Mouse (Mus musculus) inflammation-experienced regulatory T-cells (primary cell): ENCODE measurements around the gene Smr2. TPM values are rescaled to one million over a fixed set of nuclear protein-coding genes. Genes with fewer than 3 reads are reported as not detected.

ENCODE experiments used
- polyA plus RNA-seq, 2 experiments: library from polyadenylated mRNA; unstranded; fragments of 100-300 nt; shearing (Covaris generic); gene quantifications; one replicate each; pipeline ENCODE4 v1.2.1; 2017

Smr2 gene
- not detected for polyA plus RNA-seq

DNA sequence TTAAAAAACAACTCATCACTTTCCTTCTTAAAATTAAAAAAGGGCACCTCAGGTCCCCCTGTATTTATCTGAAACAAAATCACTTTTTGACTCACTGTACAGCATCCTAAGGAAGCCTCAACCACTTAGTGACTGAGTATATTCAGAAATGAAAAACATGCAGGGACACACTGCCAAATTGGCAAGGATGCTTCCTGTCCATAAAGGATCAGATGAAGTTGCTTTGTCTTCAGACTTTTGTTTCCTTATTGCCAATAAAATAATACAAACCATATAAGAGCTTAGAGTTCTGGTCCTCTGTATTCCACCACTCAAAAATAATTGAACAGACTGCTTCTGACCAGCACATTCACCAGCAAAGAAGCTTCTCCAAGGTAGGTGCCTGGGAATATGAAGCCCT, at the start of gene Smr2:
TSS of gene Smr2 (plus strand) at position 301 of the 400 bp plus-strand sequence.

DNA sequence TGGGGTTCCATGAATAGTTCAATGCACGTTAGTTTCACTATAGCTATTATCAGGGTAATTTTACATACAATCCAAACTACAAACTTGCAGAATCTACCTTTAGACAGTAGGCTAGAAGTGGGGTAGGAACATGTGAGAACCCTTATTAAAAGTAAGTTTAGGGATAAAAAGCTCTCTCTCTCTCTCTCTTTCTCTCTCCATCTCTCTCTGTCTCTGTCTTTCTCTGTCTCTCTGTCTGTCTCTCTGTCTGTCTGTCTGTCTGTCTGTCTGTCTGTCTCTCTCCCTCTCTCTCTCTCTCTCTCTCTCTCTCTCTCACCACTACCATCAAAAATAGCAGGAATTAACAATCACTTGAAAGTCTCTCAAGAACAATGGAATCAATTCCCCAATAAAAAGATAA, 25.1 kb downstream of the Smr2 start, which contains the start of gene Gm11116:
TSS of gene Gm11116 (minus strand) at position 101 of the 400 bp plus-strand sequence.

DNA sequence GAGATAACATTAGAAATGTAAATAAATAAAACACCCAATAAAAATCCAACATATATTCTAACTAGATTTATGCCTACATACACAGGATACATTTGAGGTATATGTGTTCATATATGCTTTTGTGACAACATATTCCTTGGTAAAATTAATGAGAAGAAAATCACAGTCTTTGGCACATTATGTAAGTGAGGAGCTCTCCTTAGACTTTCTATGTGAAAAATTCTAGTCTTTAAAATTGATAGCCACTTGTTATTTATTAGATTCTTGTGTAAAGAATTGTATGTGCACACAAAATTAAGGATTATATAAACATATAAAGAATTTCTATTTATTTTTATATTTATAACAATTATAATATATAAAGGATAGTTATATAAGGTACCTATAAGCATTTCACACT, 67.6 kb downstream of the Smr2 start, which contains the start of gene Gm11115:
TSS of gene Gm11115 (minus strand) at position 101 of the 400 bp plus-strand sequence.

Other genes with a start within 250 kb of the Smr2 start
- not detected for gene Odam, start 201.5 kb upstream of the Smr2 start, polyA plus RNA-seq
- under 1 TPM; 0.26 to 0.93 TPM for gene Csn3, start 161.0 kb upstream of the Smr2 start, polyA plus RNA-seq
- under 1 TPM; 0.14 to 0.23 TPM for gene 2310003L06Rik, start 117.1 kb upstream of the Smr2 start, polyA plus RNA-seq
- under 1 TPM in 1 of 2 experiments, not detected in 1; 0.86 TPM for gene Gm28434, start 117.0 kb upstream of the Smr2 start, polyA plus RNA-seq
- not detected for gene Cabs1, start 107.1 kb upstream of the Smr2 start, polyA plus RNA-seq
- gene Smr3a, start 84.0 kb upstream of the Smr2 start, polyA plus RNA-seq = over 10,000 TPM in 1 of 2 experiments, under 1 TPM in 1; 0.92 to 10,886 TPM
- not detected for gene Gm11116, start 25.0 kb downstream of the Smr2 start, polyA plus RNA-seq
- gene Gm11115, start 67.5 kb downstream of the Smr2 start, polyA plus RNA-seq = not detected
- not detected for gene Gm7714, start 182.4 kb downstream of the Smr2 start, polyA plus RNA-seq
- gene Prol1, start 230.8 kb downstream of the Smr2 start, polyA plus RNA-seq = 1 to 10 TPM in 1 of 2 experiments, not detected in 1; 4.3 TPM